Mouse (Mus musculus) hindbrain, embryonic 15.5 days (tissue): Measurements from ENCODE around the gene Rimklb. TPM values are rescaled to one million over a fixed set of nuclear protein-coding genes. Genes with fewer than 3 reads are reported as not detected.
A peak's percentile ranks its signal among the peaks of the same experiment; 100 is the strongest.

Experiments
- ATAC-seq: fragments of 200-750 bp; cut with Nextera tagmentation; 2 replicates; pipeline ENCODE4 v1.8.0; 2017; ENCODE audit warnings: low read depth, moderate number of reproducible peaks, moderate TSS enrichment; ENCODE audit not compliant: low FRiP score
- H3K27ac ChIP-seq: fragments of 300-500 bp; sonication (generic); replicated peaks from 2 replicates; pipeline ENCODE4 v1.5.1; 2015; ENCODE audit warnings: mild to moderate bottlenecking, inconsistent platforms
- H3K27me3 ChIP-seq: fragments of 300-500 bp; sonication (generic); 2 replicates; pipeline ENCODE4 v1.6.1; 2015; ENCODE audit warnings: control low read depth, inconsistent platforms
- H3K36me3 ChIP-seq: fragments of 300-500 bp; sonication (generic); 2 replicates; pipeline ENCODE4 v1.6.1; 2015; ENCODE audit warnings: control low read depth, inconsistent platforms
- H3K4me1 ChIP-seq: fragments of 300-500 bp; sonication (generic); replicated peaks from 2 replicates; pipeline ENCODE4 v1.6.1; 2015; ENCODE audit warnings: control low read depth, inconsistent platforms
- H3K4me2 ChIP-seq: fragments of 300-500 bp; sonication (generic); 2 replicates; pipeline ENCODE4 v1.6.1; 2015; ENCODE audit warnings: moderate library complexity, mild to moderate bottlenecking, inconsistent platforms
- H3K4me3 ChIP-seq: fragments of 300-500 bp; sonication (generic); 2 replicates; pipeline ENCODE4 v1.5.1; 2015; ENCODE audit warnings: mild to moderate bottlenecking, inconsistent platforms
- H3K9ac ChIP-seq: fragments of 300-500 bp; sonication (generic); 2 replicates; pipeline ENCODE4 v1.6.1; 2015; ENCODE audit warnings: inconsistent platforms
- H3K9me3 ChIP-seq: fragments of 300-500 bp; sonication (generic); 2 replicates; pipeline ENCODE4 v1.6.1; 2016; ENCODE audit warnings: control low read depth, inconsistent platforms
- WGBS: fragments of 180-500 bp; shearing (Covaris S2); methylation state at CpG from one replicate; pipeline ENCODE4 v1.1.7; 2015; 5-methylcytosine and 5-hydroxymethylcytosine counted together
- polyA plus RNA-seq: library from polyadenylated mRNA; unstranded; fragments of >200 nt; fragmentation: Nextera tagmentation; extraction: Ambion mirVana; gene quantifications from 2 replicates; pipeline ENCODE4 v1.2.1, GENCODE M21; 2015

Gene Rimklb
- polyA plus RNA-seq, 1 experiment from 2014 or later: 111 TPM

- H3K4me3 ChIP-seq: no peak overlapping the region
- no peak overlapping the region for H3K27ac ChIP-seq
- no peaks in the 10 kb centered on the region for H3K9me3 ChIP-seq
- WGBS: 53% methylated on average over 3 of the region's 3 CpGs
- peaks cover 5% of the 10 kb centered on the region; the same call in 1 of the 2 replicates for H3K4me1 ChIP-seq
- peak; percentile 65; the same call in 1 of the 2 replicates for ATAC-seq
- no peak overlapping the region for H3K4me2 ChIP-seq
- no peak overlapping the region for H3K9ac ChIP-seq
- H3K36me3 ChIP-seq: peaks cover 58% of the 10 kb centered on the region
- no peaks in the 10 kb centered on the region for H3K27me3 ChIP-seq
Measured at GRCm38 (mm10) chr6:122466092-122466713, 32.4 kb downstream of the Rimklb start.

GRCm38 (mm10) chr6:122458946-122459693 lies 39.4 kb downstream of the Rimklb start:
- WGBS: 93% methylated on average over 8 of the region's 8 CpGs
- no peak overlapping the region for H3K4me2 ChIP-seq
- H3K4me1 ChIP-seq: no peaks in the 10 kb centered on the region
- H3K9ac ChIP-seq: no peak overlapping the region
- H3K27ac ChIP-seq: no peak overlapping the region
- H3K9me3 ChIP-seq: no peaks in the 10 kb centered on the region
- H3K36me3 ChIP-seq: peaks cover 67% of the 10 kb centered on the region
- no peak for ATAC-seq
- H3K4me3 ChIP-seq: no peak overlapping the region
- no peaks in the 10 kb centered on the region for H3K27me3 ChIP-seq

DNA sequence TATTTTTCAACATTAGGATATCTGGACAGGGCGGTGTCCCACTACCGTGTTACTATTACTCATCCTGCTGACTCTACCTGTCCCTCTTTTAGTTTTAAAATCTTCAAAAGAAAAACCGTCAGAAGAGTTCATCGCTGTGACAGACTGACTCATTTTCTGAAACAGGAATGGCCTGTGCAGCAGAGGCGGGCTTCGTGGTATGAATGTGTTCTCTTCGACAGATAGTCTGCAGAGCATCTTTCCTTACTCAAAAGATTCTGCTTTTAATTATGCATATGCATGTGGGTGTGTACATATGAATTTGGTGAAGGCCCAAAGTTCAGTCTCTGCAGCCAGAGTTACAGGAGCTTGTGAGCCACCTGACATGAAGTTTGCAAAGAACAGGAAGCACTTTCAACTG lies 50.7 kb downstream of the Rimklb start:
- Histone ChIP-seq H3K27me3 (no peaks in the 10 kb centered on the region), H3K36me3 (peaks cover 24% of the 10 kb centered on the region), H3K27ac (no peak overlapping the region), H3K9ac (no peak overlapping the region), H3K4me1 (no peaks in the 10 kb centered on the region; the same call in 1 of the 2 replicates), H3K4me3 (no peak overlapping the region), H3K9me3 (no peaks in the 10 kb centered on the region), H3K4me2 (no peak overlapping the region)
- no peak for ATAC-seq
- WGBS: 96% methylated on average over 7 of the region's 7 CpGs

DNA sequence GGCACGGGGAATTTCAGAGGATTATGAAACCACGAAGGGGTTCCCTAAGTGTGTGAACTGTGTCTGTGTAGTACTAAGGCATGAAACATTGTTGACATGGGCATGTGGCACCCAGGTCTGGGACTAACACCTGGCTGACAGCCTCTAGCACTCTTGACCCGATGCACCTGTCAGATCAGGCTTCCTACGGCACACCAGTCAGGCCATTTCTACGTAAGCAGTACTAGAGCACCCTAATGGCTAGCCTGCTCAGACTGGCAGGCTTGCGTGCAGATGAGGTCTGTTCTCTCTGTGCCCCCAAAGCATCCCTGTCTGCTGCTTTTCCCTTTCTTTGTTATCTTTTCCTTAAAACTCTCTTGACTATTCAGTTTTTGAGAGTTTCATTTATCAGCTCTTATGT lies 53.3 kb downstream of the Rimklb start:
- Histone ChIP-seq H3K9ac (no peak overlapping the region), H3K4me1 (no peaks in the 10 kb centered on the region; the same call in 1 of the 2 replicates), H3K4me2 (no peak overlapping the region), H3K27me3 (no peaks in the 10 kb centered on the region), H3K27ac (no peak overlapping the region), H3K4me3 (no peak overlapping the region), H3K36me3 (peaks cover 11% of the 10 kb centered on the region), H3K9me3 (no peaks in the 10 kb centered on the region)
- no peak for ATAC-seq
- 85% methylated on average over 6 of the region's 6 CpGs for WGBS

GRCm38 (mm10) chr6:122440632-122441226 lies 57.8 kb downstream of the Rimklb start:
- no peaks in the 10 kb centered on the region for H3K27me3 ChIP-seq
- no peak overlapping the region for H3K4me3 ChIP-seq
- ATAC-seq: no peak
- H3K9ac ChIP-seq: no peak overlapping the region
- H3K36me3 ChIP-seq: no peaks in the 10 kb centered on the region
- H3K9me3 ChIP-seq: no peaks in the 10 kb centered on the region
- H3K4me1 ChIP-seq: no peaks in the 10 kb centered on the region; the same call in 1 of the 2 replicates
- WGBS: 47% methylated on average over 4 of the region's 4 CpGs
- no peak overlapping the region for H3K4me2 ChIP-seq
- no peak overlapping the region for H3K27ac ChIP-seq

DNA sequence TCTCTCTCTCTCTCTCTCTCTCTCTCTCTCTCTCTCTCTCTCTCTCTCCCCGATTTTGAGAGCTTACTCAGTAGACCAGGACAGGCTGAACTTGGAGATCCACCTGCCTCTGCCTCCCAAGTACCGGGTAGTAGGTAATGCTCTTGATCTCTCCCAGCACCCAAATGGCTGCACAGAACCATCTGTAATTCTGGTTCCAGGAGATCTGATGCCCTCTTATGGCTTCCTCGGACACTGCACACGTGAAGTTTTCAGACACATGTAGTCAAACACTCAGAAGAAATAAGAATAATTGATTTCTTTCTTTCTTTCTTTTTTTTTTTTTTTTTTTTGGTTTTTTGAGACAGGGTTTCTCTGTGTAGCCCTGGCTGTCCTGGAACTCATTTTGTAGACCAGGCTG lies 59.3 kb downstream of the Rimklb start:
- no peak overlapping the region for H3K4me2 ChIP-seq
- H3K4me1 ChIP-seq: no peaks in the 10 kb centered on the region
- H3K27ac ChIP-seq: no peak overlapping the region
- no peak overlapping the region for H3K9ac ChIP-seq
- 83% methylated on average over 4 of the region's 4 CpGs for WGBS
- no peak for ATAC-seq
- H3K36me3 ChIP-seq: no peaks in the 10 kb centered on the region
- no peaks in the 10 kb centered on the region for H3K9me3 ChIP-seq
- no peaks in the 10 kb centered on the region for H3K27me3 ChIP-seq
- no peak overlapping the region for H3K4me3 ChIP-seq

DNA sequence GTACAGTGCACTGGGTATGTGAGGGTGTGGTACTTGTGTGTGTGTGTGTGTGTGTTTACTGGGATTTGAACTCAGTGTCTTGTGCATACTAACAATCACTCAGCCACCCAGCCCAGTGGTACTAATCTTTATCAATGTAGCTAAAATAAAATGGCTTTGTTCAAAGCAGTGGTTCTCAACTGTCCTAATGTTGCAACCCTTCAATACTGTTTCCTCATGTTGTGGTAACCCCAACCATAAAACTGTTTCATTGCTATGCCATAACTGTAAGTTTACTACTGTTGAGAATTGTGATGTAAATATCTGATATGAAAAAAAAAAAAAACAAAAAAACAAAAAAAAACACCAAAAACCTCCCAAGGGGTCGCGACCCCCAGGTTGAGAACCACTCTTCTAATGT lies 63.3 kb downstream of the Rimklb start:
- Histone ChIP-seq H3K9me3 (no peaks in the 10 kb centered on the region), H3K27me3 (no peaks in the 10 kb centered on the region), H3K4me3 (no peak overlapping the region), H3K4me2 (no peak overlapping the region), H3K27ac (no peak overlapping the region), H3K4me1 (no peaks in the 10 kb centered on the region), H3K9ac (no peak overlapping the region), H3K36me3 (no peaks in the 10 kb centered on the region)
- 95% methylated on average over 2 of the region's 2 CpGs for WGBS
- no peak for ATAC-seq

GRCm38 (mm10) chr6:122427456-122427855 lies 71.1 kb downstream of the Rimklb start:
- no peak overlapping the region for H3K27ac ChIP-seq
- H3K9ac ChIP-seq: no peak overlapping the region
- ATAC-seq: no peak
- no peaks in the 10 kb centered on the region for H3K4me1 ChIP-seq
- H3K9me3 ChIP-seq: 0 out of 2 replicates have a peak, but pooled peaks cover 5% of the 10 kb centered on the region
- 92% methylated on average over 7 of the region's 7 CpGs for WGBS
- no peak overlapping the region for H3K4me2 ChIP-seq
- no peaks in the 10 kb centered on the region for H3K27me3 ChIP-seq
- H3K36me3 ChIP-seq: no peaks in the 10 kb centered on the region
- H3K4me3 ChIP-seq: no peak overlapping the region

DNA sequence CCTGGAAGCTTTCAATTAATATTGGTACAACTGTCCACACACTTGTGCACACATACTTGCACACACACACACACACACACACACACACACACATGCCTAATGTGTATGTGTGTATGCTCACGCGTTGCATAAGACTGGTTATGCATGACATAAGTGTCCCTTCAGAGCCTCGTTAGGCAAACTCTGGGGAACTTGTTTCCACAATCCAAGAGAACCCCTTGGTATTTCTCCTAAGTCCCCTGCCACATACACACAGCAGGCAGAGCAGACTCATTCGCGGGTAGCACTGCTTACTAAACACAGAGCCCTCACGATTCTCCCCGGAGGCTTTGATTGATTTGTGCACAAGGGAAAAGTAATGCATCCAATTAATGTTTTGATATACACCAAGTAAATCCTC lies 81.5 kb downstream of the Rimklb start:
- 0 out of 2 replicates have a peak, but pooled peaks have one; percentile 38 for ATAC-seq
- H3K27me3 ChIP-seq: no peaks in the 10 kb centered on the region
- WGBS: 57% methylated on average over 7 of the region's 7 CpGs
- H3K4me3 ChIP-seq: no peak overlapping the region
- 0 out of 2 replicates have a peak overlapping the region, but pooled peaks have one; percentile 20 for H3K27ac ChIP-seq
- H3K4me1 ChIP-seq: 0 out of 2 replicates have a peak, but pooled peaks cover 3% of the 10 kb centered on the region
- no peak overlapping the region for H3K9ac ChIP-seq
- H3K4me2 ChIP-seq: no peak overlapping the region
- no peaks in the 10 kb centered on the region for H3K9me3 ChIP-seq
- no peaks in the 10 kb centered on the region for H3K36me3 ChIP-seq

GRCm38 (mm10) chr6:122416347-122416746 lies 82.2 kb downstream of the Rimklb start:
- H3K4me2 ChIP-seq: no peak overlapping the region
- H3K9me3 ChIP-seq: no peaks in the 10 kb centered on the region
- no peaks in the 10 kb centered on the region for H3K27me3 ChIP-seq
- no peak overlapping the region for H3K9ac ChIP-seq
- no peak overlapping the region for H3K4me3 ChIP-seq
- no peaks in the 10 kb centered on the region for H3K36me3 ChIP-seq
- 40% methylated on average over 4 of the region's 4 CpGs for WGBS
- 0 out of 2 replicates have a peak, but pooled peaks cover 3% of the 10 kb centered on the region for H3K4me1 ChIP-seq
- H3K27ac ChIP-seq: no peak overlapping the region
- ATAC-seq: no peak

- H3K4me2 ChIP-seq: no peak overlapping the region
- no peaks in the 10 kb centered on the region for H3K27me3 ChIP-seq
- no peak for ATAC-seq
- H3K36me3 ChIP-seq: no peaks in the 10 kb centered on the region
- 94% methylated on average over 8 of the region's 8 CpGs for WGBS
- H3K4me1 ChIP-seq: no peaks in the 10 kb centered on the region
- H3K9me3 ChIP-seq: no peaks in the 10 kb centered on the region
- no peak overlapping the region for H3K4me3 ChIP-seq
- H3K9ac ChIP-seq: no peak overlapping the region
- no peak overlapping the region for H3K27ac ChIP-seq
Measured at GRCm38 (mm10) chr6:122411281-122411680, 87.3 kb downstream of the Rimklb start.

- no peak overlapping the region for H3K9ac ChIP-seq
- ATAC-seq: no peak
- no peak overlapping the region for H3K27ac ChIP-seq
- H3K36me3 ChIP-seq: no peaks in the 10 kb centered on the region
- 13% methylated on average over 3 of the region's 3 CpGs for WGBS
- no peaks in the 10 kb centered on the region for H3K9me3 ChIP-seq
- H3K4me1 ChIP-seq: no peaks in the 10 kb centered on the region
- no peak overlapping the region for H3K4me2 ChIP-seq
- H3K4me3 ChIP-seq: no peak overlapping the region
- no peaks in the 10 kb centered on the region for H3K27me3 ChIP-seq
Measured at GRCm38 (mm10) chr6:122402240-122402639, 96.3 kb downstream of the Rimklb start.
